Mouse (Mus musculus) kidney, embryonic 16.5 days (tissue): ENCODE measurements at regions not wholly inside any gene's neighbourhood (a gene's known extent, or its start where the extent isn't known, plus 50 kb on each side); places are given as distances from the start of the nearest gene placed in this dataset.

Source experiments
- ATAC-seq: fragments of 200-750 bp; cut with Nextera tagmentation; 2 replicates; pipeline ENCODE4 v1.8.0; 2017; ENCODE audit warnings: moderate TSS enrichment; ENCODE audit not compliant: low FRiP score, low TSS enrichment
- H3K27ac ChIP-seq: fragments of 300-500 bp; sonication (generic); 2 replicates; pipeline ENCODE4 v1.5.1; 2014; ENCODE audit warnings: low read length
- H3K27me3 ChIP-seq: fragments of 300-500 bp; sonication (generic); 2 replicates; pipeline ENCODE4 v1.6.1; 2014; ENCODE audit warnings: low read length, control low read depth, mixed read lengths; ENCODE audit not compliant: insufficient read depth
- H3K36me3 ChIP-seq: fragments of 300-500 bp; sonication (generic); 2 replicates; pipeline ENCODE4 v1.6.1; 2014; ENCODE audit warnings: low read length, control low read depth, mixed read lengths; ENCODE audit not compliant: insufficient read depth
- H3K4me1 ChIP-seq: fragments of 300-500 bp; sonication (generic); 2 replicates; pipeline ENCODE4 v1.6.1; 2014; ENCODE audit warnings: low read length, control low read depth, mixed read lengths; ENCODE audit not compliant: insufficient read depth
- H3K4me2 ChIP-seq: fragments of 300-500 bp; sonication (generic); replicated peaks from 2 replicates; pipeline ENCODE4 v1.6.1; 2014; ENCODE audit warnings: low read depth, low read length
- H3K4me3 ChIP-seq: fragments of 300-500 bp; sonication (generic); 2 replicates; pipeline ENCODE4 v1.5.1; 2014; ENCODE audit warnings: mild to moderate bottlenecking, low read length
- H3K9ac ChIP-seq: fragments of 300-500 bp; sonication (generic); replicated peaks from 2 replicates; pipeline ENCODE4 v1.6.1; 2014; ENCODE audit warnings: low read length
- H3K9me3 ChIP-seq: fragments of 300-500 bp; sonication (generic); 2 replicates; pipeline ENCODE4 v1.6.1; 2016; ENCODE audit warnings: low read length, control low read depth
- WGBS: fragments of 180-500 bp; shearing (Covaris S2); extraction: QIAGEN DNeasy Blood & Tissue Kit; methylation state at CpG from one replicate; pipeline ENCODE4 v1.1.7; 2014; 5-methylcytosine and 5-hydroxymethylcytosine counted together

GRCm38 (mm10) chr2:148580286-148580966, 92.0 kb upstream of the Nxt1 start:
- H3K27ac ChIP-seq: no peak overlapping the region
- WGBS: 42% methylated on average over 7 of the region's 7 CpGs
- no peak overlapping the region for H3K4me3 ChIP-seq
- no peaks in the 10 kb centered on the region for H3K4me1 ChIP-seq
- H3K27me3 ChIP-seq: no peaks in the 10 kb centered on the region
- H3K9ac ChIP-seq: no peak overlapping the region
- no peak overlapping the region for H3K4me2 ChIP-seq
- peak; percentile 67; the same call in 1 of the 2 replicates for ATAC-seq
- H3K36me3 ChIP-seq: no peaks in the 10 kb centered on the region
- no peaks in the 10 kb centered on the region for H3K9me3 ChIP-seq

GRCm38 (mm10) chr2:148579564-148579963, 92.8 kb upstream of the Nxt1 start:
- Histone ChIP-seq H3K4me2 (no peak overlapping the region), H3K9me3 (no peaks in the 10 kb centered on the region), H3K27ac (no peak overlapping the region), H3K4me3 (no peak overlapping the region), H3K36me3 (no peaks in the 10 kb centered on the region), H3K4me1 (no peaks in the 10 kb centered on the region), H3K9ac (no peak overlapping the region), H3K27me3 (no peaks in the 10 kb centered on the region)
- WGBS: 7% methylated on average over 2 of the region's 2 CpGs
- no peak for ATAC-seq

DNA sequence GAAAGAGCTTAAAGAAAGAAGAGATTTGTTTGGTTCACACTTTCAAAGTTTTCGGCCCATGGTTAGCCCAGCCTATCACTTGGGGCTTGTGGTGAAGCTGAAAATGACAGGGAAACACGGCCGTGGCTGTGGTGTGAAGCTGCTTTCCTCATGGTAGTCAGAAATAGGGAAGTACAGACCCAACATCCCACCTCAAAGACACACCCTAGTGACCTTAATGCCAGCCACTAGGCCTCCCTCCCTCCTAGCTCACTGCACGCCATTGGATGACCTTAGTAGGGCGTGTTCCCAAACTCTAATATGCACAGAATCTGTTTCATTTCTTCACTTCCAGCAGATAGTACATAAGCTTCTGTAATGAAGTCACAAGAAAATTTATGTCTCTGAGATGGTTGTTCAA, 93.4 kb upstream of the Nxt1 start:
- Histone ChIP-seq H3K27me3 (no peaks in the 10 kb centered on the region), H3K36me3 (no peaks in the 10 kb centered on the region), H3K9ac (no peak overlapping the region), H3K4me1 (no peaks in the 10 kb centered on the region), H3K4me3 (no peak overlapping the region), H3K9me3 (no peaks in the 10 kb centered on the region), H3K27ac (no peak overlapping the region), H3K4me2 (no peak overlapping the region)
- WGBS: 78% methylated on average over 5 of the region's 5 CpGs
- ATAC-seq: no peak

DNA sequence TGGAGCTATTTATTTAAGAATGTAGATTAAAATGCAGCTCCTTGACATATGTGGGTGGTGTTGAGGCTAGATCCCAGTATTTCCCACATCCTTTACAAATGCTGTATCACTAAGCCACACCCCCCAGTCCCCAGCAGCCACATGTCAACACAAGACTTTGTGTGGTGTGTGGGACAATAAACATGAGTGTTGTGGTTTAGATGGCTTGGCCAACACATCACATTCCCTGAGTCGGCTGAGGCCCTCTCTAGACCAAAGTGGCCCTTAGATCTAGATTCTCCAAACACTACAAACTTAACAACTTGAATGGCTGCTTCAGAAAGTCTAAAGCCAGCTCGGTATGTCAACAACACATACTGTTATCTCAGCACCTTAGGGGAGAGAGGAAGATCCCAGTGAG, 94.2 kb upstream of the Nxt1 start:
- no peaks in the 10 kb centered on the region for H3K9me3 ChIP-seq
- 80% methylated on average over 2 of the region's 2 CpGs for WGBS
- no peak overlapping the region for H3K4me3 ChIP-seq
- H3K36me3 ChIP-seq: no peaks in the 10 kb centered on the region
- no peak overlapping the region for H3K4me2 ChIP-seq
- no peak overlapping the region for H3K27ac ChIP-seq
- no peak overlapping the region for H3K9ac ChIP-seq
- H3K4me1 ChIP-seq: no peaks in the 10 kb centered on the region
- H3K27me3 ChIP-seq: no peaks in the 10 kb centered on the region
- ATAC-seq: no peak

- H3K4me3 ChIP-seq: no peak overlapping the region
- H3K27ac ChIP-seq: no peak overlapping the region
- no peak overlapping the region for H3K9ac ChIP-seq
- no peaks in the 10 kb centered on the region for H3K4me1 ChIP-seq
- H3K9me3 ChIP-seq: no peaks in the 10 kb centered on the region
- ATAC-seq: no peak
- H3K27me3 ChIP-seq: no peaks in the 10 kb centered on the region
- WGBS: 74% methylated on average over 3 of the region's 3 CpGs
- H3K4me2 ChIP-seq: no peak overlapping the region
- no peaks in the 10 kb centered on the region for H3K36me3 ChIP-seq
Measured at GRCm38 (mm10) chr2:148575433-148575832, 97.0 kb upstream of the Nxt1 start.

- Histone ChIP-seq H3K27me3 (no peaks in the 10 kb centered on the region), H3K9me3 (no peaks in the 10 kb centered on the region), H3K36me3 (no peaks in the 10 kb centered on the region), H3K4me3 (no peak overlapping the region), H3K27ac (no peak overlapping the region), H3K4me2 (no peak overlapping the region), H3K9ac (no peak overlapping the region), H3K4me1 (no peaks in the 10 kb centered on the region)
- WGBS: 10% methylated on average over 1 of the region's 1 CpGs
- ATAC-seq: peak; percentile 31; the same call in 1 of the 2 replicates
Measured at GRCm38 (mm10) chr2:148572165-148572564, 100.2 kb upstream of the Nxt1 start.

DNA sequence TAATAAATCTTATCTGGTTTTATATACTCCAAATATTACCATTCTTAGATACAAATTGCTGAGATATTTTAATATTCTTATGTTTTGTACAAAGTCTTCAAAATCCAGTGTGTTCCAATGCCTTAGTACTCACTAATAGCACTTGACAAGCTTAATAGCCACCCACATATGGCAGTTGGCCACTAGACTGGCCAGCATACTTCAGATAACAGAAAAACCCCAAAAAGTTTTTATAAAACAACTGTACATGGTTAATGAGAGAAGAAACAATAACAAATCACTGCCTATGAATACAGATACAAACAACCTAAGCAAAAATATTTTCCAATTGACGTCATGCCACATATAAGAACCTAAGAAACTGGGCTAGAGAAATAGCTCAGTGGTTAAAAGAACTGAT, 100.8 kb upstream of the Nxt1 start:
- 100% methylated on average over 1 of the region's 1 CpGs for WGBS
- no peaks in the 10 kb centered on the region for H3K36me3 ChIP-seq
- no peaks in the 10 kb centered on the region for H3K27me3 ChIP-seq
- no peak overlapping the region for H3K4me3 ChIP-seq
- H3K9me3 ChIP-seq: no peaks in the 10 kb centered on the region
- no peak overlapping the region for H3K4me2 ChIP-seq
- no peak for ATAC-seq
- no peak overlapping the region for H3K9ac ChIP-seq
- H3K4me1 ChIP-seq: no peaks in the 10 kb centered on the region
- H3K27ac ChIP-seq: no peak overlapping the region

- no peak overlapping the region for H3K4me3 ChIP-seq
- no peaks in the 10 kb centered on the region for H3K4me1 ChIP-seq
- no peaks in the 10 kb centered on the region for H3K36me3 ChIP-seq
- no peak for ATAC-seq
- no peaks in the 10 kb centered on the region for H3K27me3 ChIP-seq
- 77% methylated on average over 5 of the region's 5 CpGs for WGBS
- H3K4me2 ChIP-seq: no peak overlapping the region
- H3K27ac ChIP-seq: no peak overlapping the region
- no peaks in the 10 kb centered on the region for H3K9me3 ChIP-seq
- H3K9ac ChIP-seq: no peak overlapping the region
Measured at GRCm38 (mm10) chr2:148571018-148571417, 101.4 kb upstream of the Nxt1 start.

GRCm38 (mm10) chr2:148567930-148568481, 104.4 kb upstream of the Nxt1 start:
- Histone ChIP-seq H3K9ac (no peak overlapping the region), H3K27ac (no peak overlapping the region), H3K36me3 (no peaks in the 10 kb centered on the region), H3K4me2 (no peak overlapping the region), H3K4me1 (no peaks in the 10 kb centered on the region), H3K27me3 (no peaks in the 10 kb centered on the region), H3K9me3 (no peaks in the 10 kb centered on the region), H3K4me3 (no peak overlapping the region)
- WGBS: 60% methylated on average over 2 of the region's 2 CpGs
- ATAC-seq: no peak

DNA sequence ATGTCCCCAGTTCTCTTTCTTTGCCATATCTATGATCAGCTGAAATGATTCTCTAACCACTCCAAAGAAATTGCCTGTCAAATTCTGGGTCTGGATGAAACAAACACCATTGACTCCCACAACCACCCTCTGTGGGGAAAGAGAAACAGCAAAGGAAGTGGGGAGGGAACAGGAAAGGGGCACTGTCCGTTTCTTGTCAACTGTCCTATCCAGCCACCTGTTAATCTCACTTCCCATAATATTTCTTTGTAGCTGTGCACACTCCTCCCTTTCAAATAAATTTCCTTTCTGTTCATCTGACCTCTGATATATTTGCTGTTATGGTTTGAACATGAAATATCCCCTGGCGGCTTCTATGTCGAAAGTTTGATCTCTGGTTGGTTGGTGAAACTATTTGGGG, 109.0 kb upstream of the Nxt1 start:
- H3K9ac ChIP-seq: no peak overlapping the region
- no peaks in the 10 kb centered on the region for H3K9me3 ChIP-seq
- WGBS: 56% methylated on average over 3 of the region's 3 CpGs
- no peak overlapping the region for H3K27ac ChIP-seq
- H3K4me1 ChIP-seq: no peaks in the 10 kb centered on the region
- no peak for ATAC-seq
- no peak overlapping the region for H3K4me2 ChIP-seq
- H3K36me3 ChIP-seq: no peaks in the 10 kb centered on the region
- no peak overlapping the region for H3K4me3 ChIP-seq
- H3K27me3 ChIP-seq: no peaks in the 10 kb centered on the region
